Mouse (Mus musculus): Measurements from ENCODE around the gene Olah. TPM values are rescaled to one million over a fixed set of nuclear protein-coding genes. Genes with fewer than 3 reads are reported as not detected.

Gene Olah
- polyA plus RNA-seq, 1 experiment from 2014 or later, result not detected

DNA sequence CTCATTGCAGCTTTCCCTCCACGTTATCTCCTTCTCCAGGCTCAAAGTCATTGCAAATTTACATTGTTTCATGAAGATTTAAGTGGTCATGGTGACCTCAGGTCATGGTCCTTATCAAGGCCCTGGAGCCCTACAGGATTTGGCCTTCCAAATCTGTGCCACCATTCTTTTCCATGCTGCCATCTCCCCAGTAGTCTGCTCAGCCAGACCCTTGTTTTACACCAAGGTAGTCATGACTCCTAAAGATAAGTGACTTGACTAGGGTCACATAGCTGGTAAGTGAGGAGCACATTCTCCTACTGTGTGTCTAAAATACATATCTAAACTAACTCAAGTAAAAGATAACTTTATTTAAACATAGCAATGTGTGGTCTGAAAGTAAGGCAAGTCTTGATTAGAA is 104.8 kb downstream of the Olah start:
- no peak for ATAC-seq
- WGBS, result 58% methylated on average over 1 of the region's 1 CpGs
- no peaks in the 10 kb centered on the region for H3K36me3 ChIP-seq
- H3K4me2 ChIP-seq (replicated peaks), result no peak overlapping the region
- no peaks in the 10 kb centered on the region for H3K4me1 ChIP-seq (replicated peaks)
- H3K27ac ChIP-seq, result no peak overlapping the region
- no peak overlapping the region for H3K9ac ChIP-seq
- H3K9me3 ChIP-seq, result no peaks in the 10 kb centered on the region
- H3K27me3 ChIP-seq (replicated peaks), result no peaks in the 10 kb centered on the region
- H3K4me3 ChIP-seq (replicated peaks), result no peak overlapping the region

Other genes starting within 250 kb of the Olah start
- 39.7 and 44.3 TPM in 2 replicates for gene Nmt2, start 113.0 kb downstream of the Olah start, polyA plus RNA-seq (2015; fragmentation: Nextera tagmentation; extraction: Ambion mirVana)
- gene Rpp38, start 64.6 kb downstream of the Olah start, polyA plus RNA-seq (2015; fragmentation: Nextera tagmentation; extraction: Ambion mirVana), result 26.3 and 27.8 TPM in 2 replicates
- 1.4 and 2.0 TPM in 2 replicates for gene Acbd7, start 61.0 kb downstream of the Olah start, polyA plus RNA-seq (2015; fragmentation: Nextera tagmentation; extraction: Ambion mirVana)
- gene Meig1, start 25.4 kb upstream of the Olah start, polyA plus RNA-seq (2015; fragmentation: Nextera tagmentation; extraction: Ambion mirVana), result not detected in 2 replicates
- gene Dclre1c, start 26.9 kb upstream of the Olah start, polyA plus RNA-seq (2015; fragmentation: Nextera tagmentation; extraction: Ambion mirVana), result 6.2 and 6.3 TPM in 2 replicates
- gene Suv39h2, start 77.8 kb upstream of the Olah start, polyA plus RNA-seq (2015; fragmentation: Nextera tagmentation; extraction: Ambion mirVana), result 10.8 and 12.5 TPM in 2 replicates
- 3.3 and 3.6 TPM in 2 replicates for gene Gm45902, start 115.6 kb upstream of the Olah start, polyA plus RNA-seq (2015; fragmentation: Nextera tagmentation; extraction: Ambion mirVana)
- gene Hspa14, start 115.6 kb upstream of the Olah start, polyA plus RNA-seq (2015; fragmentation: Nextera tagmentation; extraction: Ambion mirVana), result 98.9 and 107 TPM in 2 replicates
- gene Cdnf, start 115.8 kb upstream of the Olah start, polyA plus RNA-seq (2015; fragmentation: Nextera tagmentation; extraction: Ambion mirVana), result 0.33 and 0.78 TPM in 2 replicates
- gene Fam107b, start 173.3 kb upstream of the Olah start, polyA plus RNA-seq (2015; fragmentation: Nextera tagmentation; extraction: Ambion mirVana), result 41.0 and 44.7 TPM in 2 replicates